Mouse (Mus musculus) spleen, postnatal 14 days (tissue): ENCODE results near the gene Tspyl4.

Experiments
- DNase-seq, 2 experiments: peaks; one replicate each; pipeline ENCODE4 v3.0.0; 2021 to 2022; ENCODE audit warnings: low spot score in 2 of 2

Tspyl4 gene

DNA sequence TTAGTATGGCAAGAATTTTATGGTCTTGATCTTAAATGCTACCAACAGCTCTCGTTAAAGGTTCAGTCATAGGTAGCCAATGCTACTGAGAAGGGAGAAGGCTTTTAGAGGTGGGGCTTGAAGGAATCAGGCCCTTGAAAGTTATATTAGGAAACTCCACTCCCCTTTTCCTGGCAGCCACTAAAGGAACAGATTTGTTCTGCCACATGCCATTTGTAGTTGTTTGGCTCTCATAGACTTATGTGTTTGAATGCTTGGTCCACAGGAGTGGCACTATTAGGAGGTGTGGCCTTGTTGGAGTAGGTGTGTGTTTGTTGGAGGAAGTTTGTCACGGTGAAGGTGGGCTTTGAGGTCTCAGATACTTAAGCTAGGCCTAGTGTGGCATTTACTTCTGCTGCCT lies 23.6 kb downstream of the Tspyl4 start:
- DNase-seq, result no peak

GRCm38 (mm10) chr10:34326701-34327100 lies 29.5 kb downstream of the Tspyl4 start:
- no peak for DNase-seq

- no peak for DNase-seq
These were observed 29.9 kb downstream of the Tspyl4 start for GRCm38 (mm10) chr10:34327144-34327543.

DNA sequence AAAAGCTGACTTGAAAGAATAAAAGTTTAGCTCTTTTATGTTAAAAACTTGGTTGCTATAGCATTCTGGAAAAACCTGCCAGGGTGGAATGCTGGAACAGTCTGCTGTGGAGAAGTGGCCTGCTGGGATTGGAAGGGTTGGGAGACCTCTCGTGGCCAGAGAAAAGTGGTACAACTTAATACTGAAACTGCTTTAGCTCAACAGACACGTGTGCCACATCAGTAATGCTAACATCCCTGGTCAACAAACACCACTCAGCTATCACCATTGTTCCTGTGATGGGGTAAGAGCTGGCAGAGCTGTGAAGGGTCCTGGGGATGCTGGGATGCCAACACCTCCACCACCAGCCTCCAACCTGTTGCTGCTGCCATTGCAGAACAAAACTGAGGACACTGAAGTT lies 31.1 kb downstream of the Tspyl4 start:
- DNase-seq, result no peak

DNA sequence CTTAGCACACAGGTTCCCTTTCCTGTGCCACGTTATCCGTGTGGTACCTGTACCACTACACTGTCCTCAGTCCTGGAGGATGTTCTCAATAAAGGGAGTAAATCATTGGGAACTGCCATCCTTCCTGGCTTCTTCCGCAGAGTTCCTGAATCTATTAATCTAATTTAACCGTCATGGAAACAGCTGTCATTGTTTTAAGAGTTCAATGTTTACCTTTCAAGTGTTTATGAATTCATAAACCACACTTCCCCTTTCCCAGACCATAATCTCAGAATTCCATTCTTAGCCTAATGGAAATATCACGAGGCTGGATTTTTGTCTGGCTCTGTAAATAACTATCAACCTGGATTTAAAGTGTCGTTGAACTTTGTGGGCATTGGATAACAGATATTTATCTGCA lies 43.8 kb downstream of the Tspyl4 start:
- no peak for DNase-seq

GRCm38 (mm10) chr10:34341886-34342285 lies 44.6 kb downstream of the Tspyl4 start:
- DNase-seq, result no peak
